Mouse (Mus musculus): ENCODE measurements around the gene Car15.

Car15 gene

DNA sequence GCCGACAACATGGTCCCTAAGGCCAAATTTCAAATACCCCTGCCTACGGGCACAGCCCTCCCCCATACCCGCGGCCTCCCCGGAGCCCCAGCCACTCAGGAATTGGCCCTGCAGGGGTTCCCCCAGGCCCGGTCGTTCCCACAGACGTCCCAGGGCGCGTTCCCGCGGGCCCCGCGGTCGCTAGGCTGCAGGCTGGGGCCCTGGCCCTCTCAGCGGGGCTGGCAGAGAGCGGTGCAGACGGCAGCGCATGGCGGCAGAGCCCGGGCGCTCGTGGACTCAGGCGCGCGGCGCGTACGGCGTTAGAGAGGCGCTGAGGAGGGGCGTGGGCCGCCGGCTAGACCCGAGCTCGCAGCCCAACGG lies 4.9 kb downstream of the Car15 start:
- DNase-seq (ENCODE audit: low read depth, low spot score): no peak

DNA sequence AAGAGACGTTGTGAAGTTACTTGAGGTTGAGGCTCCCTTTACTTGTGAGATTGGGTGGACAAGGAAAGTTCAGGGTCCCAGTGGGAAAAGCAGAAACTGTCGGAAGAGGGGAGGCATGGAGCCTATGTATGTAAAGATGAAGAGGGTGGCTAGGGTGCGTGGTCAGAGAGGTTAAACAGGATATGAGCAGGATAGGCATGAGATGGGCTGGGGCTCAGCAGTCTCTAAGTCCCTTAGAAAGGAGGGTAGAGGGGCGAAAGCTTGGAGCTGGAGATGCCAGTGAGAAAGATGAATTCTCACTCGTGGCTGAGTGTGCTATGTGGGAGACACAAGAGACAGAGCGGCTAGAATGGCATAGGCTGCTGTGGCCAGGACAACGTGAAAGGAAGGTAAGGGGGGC lies 5.3 kb downstream of the Car15 start, which contains the start of gene B830017H08Rik:
Gene B830017H08Rik, plus strand, starts transcription at position 301 of the 400 bp plus-strand sequence.
- no peak for DNase-seq (ENCODE audit: low read depth, low spot score)

DNA sequence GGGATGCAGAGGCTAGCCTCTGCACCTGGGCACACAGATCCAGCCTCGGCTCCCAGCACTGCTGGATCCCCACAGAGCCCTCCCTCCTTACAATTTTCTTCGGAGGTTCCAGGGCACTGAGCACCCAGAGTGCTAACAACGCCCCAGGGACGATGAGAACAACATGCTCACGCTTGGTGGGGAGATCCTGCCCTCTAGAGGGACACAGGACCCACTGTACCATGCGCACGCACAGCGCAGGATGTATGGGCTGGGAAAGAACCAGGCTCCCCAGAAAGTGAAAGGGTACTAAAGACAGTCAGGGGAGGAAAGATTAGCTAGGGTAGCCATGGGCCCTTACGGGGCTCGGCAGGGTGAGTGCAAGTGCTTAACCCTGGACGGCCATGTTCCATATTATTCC lies 6.4 kb downstream of the Car15 start:
- no peak for DNase-seq (ENCODE audit: low read depth, low spot score)

DNA sequence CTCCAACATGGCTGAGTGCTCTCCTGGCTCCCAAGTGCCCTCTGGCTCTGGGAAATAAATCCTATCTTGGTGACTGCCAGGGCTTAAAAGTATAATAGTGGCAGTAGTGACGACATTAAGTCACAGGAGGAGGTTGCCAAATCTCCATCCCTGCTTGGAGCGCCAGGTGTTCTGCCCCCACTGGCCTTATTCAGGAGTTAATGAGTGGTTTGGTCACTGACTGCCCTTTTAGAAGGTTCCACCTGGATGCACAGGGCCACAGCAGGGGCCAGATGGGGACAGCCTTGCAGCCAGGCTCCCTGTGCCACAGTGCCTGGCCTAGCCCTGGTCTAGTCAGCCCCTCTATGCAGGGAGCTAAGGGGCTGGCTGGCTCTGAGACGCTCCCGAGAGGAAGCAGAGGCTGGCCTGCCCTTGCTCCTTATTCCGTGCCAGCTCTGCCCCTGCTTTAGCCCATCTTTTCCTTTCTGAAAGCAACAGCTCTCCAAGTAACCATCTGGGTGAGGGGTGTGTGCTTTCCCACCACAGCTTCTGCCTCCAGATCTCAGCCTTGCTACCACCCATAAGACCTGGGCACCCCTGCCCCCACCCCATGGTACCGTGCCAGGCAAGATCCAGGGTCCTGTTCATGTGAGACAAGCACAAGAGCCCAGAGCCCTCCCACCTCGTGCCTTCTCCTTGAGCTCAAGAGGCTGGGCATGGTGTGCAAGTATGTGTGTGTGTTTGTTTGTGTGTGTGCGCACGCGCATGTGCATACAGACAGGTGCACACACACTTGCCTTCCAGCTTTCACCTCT lies 7.6 kb downstream of the Car15 start:
- no peak for DNase-seq (ENCODE audit: low read depth, low spot score)

DNA sequence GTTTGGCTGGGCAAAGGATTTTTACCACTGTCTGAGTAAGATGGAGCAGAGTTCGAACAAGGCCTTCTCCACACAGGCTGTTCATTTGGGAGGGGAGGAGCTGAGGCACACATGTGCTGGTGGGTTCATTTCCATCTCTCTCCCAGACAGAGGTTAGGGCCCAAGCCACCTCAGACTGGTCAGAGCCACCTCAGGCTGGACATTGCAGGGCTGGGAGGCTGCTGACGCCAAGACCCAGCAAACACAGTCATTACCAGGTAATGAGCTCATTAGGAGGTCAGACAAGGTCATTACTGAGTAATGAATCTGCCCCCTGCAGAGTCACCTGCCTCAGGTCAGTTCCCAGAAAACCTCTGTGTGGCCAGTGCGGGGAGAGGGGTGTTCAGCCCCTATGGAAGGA lies 9.3 kb downstream of the Car15 start:
- DNase-seq (ENCODE audit: low read depth, low spot score): no peak

DNA sequence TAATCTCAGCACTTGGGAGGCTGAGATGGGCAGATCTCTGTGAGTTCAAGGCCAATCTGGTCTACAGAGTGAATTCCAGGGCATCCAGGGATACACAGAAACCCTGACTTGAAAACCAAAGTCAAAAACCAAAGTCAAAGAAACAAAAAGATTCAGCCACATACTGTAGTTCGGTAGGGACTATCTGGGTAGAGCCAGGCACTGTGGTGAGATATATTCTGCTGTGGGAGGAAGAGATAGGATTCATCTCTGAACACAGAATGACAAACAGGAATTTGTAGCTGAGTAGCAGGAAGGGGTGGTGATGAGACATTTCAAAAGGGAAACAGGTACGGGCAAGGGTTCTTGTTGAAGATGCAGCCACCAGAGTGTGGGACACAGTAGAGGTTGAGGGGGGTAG lies 9.9 kb downstream of the Car15 start:
- no peak for DNase-seq (ENCODE audit: low read depth, low spot score)

DNA sequence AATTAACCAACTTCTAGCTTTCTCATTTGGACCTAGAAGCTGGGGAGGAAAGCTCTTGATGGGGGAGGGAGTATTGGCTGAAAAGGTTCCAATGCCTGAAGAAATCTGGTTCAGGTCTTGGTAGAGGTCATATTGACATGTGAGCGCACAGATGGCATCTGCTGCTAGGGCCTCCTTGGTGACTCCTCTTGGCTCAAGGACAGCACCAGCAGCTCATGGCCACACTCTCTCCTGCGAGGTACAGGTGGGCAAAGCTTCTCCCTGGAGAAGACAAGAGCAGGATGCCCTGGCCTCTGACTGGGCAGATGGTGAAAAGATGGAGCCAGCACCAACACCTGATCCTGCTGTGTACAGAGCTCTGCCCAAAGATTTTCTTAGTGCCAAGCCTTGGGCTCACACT lies 11.7 kb downstream of the Car15 start:
- no peak for DNase-seq (ENCODE audit: low read depth, low spot score)

DNA sequence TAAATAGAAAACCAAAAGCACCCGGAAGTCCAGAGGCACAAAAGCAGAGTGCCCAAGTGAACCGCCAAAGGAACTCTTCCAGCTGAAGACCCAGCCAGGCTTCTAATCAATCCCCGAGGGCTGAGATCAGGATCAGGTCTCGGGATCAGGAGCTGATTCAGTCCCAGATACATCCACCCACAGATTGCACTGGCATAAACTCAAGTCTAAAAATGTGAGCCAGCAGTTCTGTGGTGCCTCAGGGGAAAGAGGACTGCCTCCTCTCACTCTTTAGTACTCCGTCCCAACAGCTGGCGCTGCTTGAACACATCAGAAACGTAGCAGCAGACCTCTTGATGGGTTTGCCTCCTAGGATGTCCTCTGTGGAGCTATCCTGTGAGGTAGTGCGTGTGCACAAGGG lies 21.6 kb downstream of the Car15 start:
- no peak for DNase-seq (ENCODE audit: low read depth, low spot score)

DNA sequence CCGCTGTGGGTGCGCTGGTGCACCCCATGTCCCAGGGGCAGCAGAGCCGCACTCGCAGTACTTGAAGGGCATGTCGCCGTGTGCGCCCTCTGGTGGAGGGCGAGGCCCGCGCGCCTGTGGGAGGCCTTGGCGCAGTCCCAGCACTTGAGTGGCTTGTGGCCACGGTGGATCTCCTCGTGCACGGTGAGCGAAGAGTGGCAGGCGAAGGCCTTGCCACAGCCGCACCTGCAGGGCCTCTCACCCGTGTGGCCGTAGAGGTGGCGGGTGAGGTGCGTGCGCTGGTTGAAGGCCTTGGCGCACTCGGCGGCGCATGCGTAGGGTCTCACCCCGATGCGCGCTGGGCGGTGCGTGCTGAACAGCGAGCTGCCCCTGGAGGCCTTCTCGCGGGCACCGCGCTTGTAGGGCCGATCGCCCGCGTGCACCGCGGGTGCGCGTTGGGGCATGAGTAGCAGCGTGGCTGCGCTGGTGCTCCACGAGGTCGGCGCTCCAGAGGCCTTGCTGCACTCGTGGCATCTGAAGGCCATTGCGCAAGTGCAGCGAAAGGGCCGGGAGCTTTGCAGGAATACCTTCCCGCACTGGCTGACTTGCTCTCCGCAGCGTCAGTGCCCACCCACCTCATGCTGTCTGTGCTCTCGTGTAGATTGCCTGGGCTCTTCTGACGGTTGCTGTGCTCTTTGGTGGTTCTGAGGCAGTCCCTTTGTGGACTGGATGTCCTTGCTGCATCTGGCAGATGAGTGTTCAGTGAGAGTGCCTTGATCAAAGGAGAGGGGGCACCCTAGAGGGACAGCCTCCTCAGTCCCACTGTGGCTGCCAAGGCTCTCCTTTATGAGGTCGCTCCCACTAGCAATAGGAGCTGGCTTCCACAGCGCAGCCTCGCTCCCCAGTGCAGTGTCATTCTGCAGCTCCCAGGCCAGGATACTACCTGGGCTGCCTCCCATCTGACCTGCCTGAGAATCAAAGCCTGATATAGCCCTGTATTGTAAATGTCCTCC lies 22.5 kb downstream of the Car15 start:
- DNase-seq (ENCODE audit: low read depth, low spot score): peak; percentile 85

DNA sequence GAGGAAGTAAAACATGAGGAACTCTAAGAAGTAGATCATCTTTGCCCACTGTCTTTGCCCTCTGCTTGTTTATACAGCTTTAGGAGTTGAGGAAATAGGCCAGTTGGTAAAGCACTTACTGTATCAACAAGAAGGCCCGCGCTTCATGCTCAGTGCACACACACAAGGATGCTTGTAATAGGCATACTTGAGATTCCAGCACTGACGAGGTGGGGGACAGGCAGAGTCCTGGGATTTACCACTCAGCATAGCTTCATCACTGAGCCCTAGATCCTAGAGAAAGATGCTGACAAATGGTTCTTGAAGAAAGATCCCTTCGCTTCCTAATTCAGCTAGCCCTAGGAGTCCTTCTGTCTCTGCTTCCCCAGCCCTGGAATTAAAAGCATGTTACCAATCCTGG lies 25.0 kb downstream of the Car15 start:
- no peak for DNase-seq (ENCODE audit: low read depth, low spot score)

DNA sequence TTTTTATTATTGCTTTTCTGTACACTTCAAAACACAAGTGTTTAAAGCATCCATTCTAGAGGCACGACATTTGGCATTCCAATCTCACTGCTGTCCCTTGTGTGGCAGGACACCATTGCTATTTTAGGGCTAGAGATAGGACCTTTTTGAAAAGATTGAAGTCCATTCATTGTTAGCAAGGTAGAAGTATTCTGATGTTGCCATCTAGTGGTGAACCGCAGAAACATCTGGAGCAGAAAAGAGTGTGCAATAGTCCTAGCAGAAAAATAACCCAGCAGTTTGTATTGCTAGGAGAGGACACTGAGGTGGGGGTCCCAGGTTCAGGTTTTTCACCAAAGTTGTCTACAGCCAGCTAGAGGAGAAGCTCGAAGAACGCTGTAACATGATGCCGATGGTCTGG lies 26.0 kb downstream of the Car15 start:
- DNase-seq (ENCODE audit: low read depth, low spot score): no peak

DNA sequence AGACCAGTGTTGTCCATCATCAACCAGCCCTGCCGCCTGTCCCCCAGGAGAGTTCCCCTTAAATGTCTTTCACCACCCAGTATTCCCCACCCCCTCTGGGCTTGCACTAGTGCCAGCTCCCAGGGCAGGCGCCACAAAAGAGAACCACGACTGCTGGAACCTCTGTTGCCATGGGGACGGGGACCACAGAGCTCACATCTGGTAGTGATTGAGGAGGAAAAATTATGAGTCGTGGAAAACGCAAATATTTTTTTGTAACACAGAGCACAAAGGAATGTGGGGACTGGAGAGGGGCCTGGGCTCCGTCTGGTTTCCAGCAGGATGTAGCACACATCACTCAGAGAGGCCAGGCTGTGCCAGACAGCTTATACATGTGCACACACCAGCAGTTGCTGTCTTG lies 28.5 kb downstream of the Car15 start:
- peak; percentile 92 for DNase-seq (ENCODE audit: low read depth, low spot score)

DNA sequence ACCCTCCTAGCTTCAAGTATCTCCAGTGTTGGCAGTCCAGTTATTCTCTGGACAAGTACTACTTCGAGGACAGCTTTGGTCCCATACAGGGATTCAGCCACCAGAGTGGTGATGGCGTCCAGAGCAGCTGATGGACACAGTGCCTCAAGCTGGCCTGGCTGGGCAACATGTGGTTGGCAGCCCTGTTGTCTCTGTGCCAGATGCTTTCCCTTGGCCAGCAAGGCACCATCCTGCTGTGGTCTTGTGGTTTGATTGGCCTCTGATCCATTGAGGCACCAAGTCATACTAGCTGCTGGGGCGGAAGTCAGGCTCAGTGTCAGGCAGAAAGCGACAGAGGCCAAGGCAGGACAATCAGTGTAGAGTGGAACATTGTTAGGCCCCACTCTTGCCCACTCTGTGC lies 29.0 kb downstream of the Car15 start:
- no peak for DNase-seq (ENCODE audit: low read depth, low spot score)

DNA sequence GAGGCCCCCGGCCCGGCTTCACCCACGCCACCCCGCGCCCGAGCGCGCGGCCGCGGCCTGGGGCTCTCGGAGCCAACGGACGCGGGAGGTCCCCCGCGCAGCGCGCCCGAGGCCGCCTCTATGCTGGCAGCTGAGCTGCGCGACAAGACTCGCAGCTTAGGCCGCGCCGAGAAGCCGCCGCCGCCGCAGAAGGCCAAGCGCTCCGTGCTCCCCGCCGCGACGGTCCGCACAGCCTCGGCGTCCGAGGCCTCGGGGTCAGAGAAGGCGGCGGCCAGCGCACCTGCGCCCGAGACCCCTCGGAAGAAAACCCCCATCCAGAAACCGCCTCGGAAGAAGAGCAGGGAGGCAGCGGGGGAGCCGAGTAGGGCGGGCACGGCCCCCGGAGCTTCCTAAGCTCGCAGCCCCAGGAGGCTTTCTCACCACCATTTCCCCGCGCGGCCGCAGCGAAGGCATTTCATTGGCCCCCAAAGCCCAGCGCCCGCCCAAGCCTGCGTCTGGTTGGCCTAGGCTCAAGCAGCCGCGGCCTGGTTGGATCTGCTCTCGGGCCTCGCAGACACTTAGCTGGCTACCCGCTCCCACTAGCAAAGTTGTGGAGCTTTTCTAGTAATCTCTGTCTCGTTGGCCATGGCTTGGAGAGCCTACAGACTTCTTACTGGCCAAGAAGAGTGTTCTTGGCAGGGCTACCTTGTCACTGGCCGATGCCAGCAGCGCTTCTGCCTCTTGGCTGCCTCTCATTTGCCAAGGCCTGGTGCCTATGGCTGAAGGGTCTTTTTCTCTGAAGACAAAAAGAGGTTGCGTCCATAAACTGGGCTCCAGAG lies 30.8 kb downstream of the Car15 start:
- peak; percentile 92 for DNase-seq (ENCODE audit: low read depth, low spot score)

DNA sequence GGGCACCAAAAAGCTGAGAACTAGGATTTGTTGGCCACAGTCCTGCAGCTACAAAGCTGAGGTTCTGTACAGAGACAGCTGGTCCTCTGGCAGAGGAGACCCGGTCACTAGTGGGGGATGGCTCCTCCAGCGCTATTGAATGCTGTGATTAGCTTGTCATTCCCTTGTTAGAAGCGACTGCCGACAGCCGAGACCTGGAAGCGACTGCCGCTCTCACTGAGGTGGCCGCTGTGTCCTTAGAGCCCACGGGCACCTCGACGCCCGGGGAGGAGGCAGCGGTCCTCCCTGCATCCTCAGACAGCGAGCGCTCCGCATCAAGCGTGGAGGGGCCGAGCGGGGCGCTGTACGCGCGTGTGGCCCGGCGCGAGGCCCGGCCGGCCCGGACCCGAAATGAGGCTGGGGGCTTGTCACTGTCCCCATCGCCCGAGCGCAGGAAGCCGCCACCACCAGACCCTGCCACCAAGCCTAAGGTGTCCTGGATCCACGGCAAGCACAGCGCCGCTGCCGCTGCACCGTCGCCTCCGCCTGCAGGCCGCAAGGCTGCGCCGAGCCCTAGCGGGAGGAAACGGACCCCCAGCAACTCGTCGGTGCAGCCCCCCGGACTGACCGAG lies 31.5 kb downstream of the Car15 start:
- no peak for DNase-seq (ENCODE audit: low read depth, low spot score)

DNA sequence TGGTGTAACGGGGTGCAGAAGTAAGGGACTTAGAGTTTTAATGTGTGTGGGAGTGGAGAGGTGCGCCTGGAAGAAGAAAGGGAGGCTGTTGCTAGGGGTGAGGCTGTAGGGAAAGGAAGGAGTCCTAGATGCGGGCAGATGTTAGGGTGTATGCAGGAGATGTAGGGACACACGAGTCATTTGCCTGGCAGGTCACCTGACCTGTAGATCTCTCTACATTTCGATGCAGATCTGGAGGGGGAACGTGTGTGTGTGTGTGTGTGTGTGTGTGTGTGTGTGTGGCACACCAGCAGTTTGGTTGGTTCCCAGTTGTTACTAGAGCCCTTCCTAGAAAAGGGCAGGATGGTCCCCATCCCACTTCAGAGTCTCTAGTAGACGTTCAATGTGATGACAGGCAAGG lies 33.2 kb downstream of the Car15 start:
- DNase-seq (ENCODE audit: low read depth, low spot score): no peak

DNA sequence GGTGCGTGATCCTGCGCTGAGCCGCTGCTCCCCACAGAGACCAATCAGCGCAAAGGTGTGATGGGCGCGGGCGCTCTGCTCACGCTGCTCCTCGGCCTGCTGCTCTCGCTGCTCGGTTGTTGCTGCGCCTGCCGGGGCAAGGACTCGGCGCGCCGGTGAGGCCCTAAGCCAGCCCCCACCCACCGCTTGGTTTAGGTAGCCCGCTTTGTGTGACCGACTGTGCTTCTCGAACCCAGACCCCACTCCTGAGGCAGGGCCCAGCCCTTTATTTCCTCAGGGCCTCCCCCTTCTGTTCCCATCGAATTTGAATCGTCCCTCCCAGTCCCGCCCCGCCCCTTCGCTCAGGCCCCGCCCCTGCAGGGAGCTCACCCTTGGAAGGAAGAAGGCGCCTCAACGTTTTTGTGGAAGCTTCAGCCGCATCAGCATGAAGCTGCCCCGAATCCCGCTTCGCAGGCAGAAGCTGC lies 33.7 kb downstream of the Car15 start:
- no peak for DNase-seq (ENCODE audit: low read depth, low spot score)

DNA sequence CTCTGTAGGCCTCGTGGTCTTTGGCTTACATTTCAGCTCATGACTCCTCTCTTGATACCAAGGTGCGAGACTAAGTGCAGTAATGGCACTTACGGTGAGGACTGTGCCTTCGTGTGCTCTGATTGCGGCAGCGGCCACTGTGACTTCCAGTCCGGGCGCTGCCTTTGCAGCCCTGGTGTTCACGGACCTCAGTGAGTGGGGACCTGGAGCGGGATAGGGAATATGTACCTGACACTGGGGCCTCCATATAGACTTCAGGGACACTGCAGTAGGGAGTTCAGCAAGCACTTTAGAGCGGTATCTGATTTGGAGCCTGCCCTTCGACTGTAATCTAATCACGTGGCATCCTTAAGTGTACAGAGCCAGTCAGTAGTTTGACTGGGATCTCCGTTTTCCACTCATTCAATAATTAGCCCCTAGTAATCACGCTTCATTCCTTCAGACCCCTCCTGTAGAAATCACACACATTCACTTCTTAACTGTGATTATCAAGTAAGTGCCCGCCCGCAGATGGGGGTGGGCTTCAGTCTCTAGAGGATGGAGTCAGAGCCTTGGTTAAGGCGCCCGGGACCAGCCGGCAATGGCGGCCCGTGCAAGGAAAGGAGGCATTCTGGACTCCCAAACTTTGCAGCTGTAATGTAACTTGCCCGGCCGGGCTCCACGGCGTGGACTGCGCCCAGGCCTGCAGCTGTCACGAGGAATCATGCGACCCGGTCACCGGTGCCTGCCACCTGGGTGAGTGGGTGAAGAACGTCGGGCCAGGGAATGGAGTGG lies 34.3 kb downstream of the Car15 start:
- no peak for DNase-seq (ENCODE audit: low read depth, low spot score)

DNA sequence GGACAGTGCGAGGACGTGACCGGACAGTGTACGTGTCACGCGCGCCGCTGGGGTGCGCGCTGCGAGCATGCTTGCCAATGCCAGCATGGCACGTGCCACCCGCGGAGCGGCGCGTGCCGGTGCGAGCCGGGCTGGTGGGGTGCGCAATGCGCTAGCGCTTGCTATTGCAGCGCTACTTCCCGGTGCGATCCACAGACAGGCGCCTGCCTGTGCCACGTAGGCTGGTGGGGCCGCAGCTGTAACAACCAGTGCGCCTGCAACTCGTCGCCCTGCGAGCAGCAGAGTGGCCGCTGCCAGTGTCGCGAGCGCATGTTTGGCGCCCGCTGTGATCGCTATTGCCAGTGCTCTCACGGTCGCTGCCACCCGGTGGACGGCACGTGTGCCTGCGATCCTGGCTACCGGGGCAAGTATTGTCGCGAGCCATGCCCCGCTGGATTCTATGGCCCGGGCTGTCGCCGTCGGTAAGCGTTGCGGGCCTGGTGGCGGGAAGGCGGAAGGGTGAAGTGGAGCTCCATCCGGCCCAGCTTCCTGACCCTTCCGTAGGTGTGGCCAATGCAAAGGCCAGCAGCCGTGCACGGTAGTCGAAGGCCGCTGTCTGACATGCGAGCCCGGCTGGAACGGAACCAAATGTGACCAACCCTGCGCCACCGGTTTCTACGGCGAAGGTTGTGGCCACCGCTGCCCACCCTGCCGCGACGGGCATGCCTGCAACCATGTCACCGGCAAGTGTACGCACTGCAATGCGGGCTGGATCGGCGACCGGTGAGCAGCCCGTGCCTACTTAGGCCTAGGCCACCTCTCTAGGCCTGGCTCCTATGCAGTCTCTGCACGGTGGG lies 35.1 kb downstream of the Car15 start:
- DNase-seq (ENCODE audit: low read depth, low spot score): no peak

DNA sequence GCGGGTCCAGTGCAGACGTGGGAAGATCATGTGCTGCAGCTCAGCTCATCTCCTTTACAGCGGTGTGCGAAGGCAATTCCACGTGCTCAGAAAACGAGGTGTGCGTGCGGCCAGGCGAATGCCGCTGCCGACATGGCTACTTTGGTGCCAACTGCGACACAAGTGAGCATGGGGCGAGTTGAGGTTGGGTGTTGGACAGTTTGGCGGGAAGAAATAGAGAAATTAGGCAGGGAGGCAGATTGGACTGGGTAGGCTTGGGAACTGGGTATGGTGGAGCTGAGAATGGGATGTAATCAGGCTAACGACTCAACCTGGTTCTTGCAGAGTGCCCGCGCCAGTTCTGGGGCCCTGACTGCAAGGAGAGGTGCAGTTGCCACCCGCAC lies 35.7 kb downstream of the Car15 start:
- no peak for DNase-seq (ENCODE audit: low read depth, low spot score)
